In the genomic region with DNA sequence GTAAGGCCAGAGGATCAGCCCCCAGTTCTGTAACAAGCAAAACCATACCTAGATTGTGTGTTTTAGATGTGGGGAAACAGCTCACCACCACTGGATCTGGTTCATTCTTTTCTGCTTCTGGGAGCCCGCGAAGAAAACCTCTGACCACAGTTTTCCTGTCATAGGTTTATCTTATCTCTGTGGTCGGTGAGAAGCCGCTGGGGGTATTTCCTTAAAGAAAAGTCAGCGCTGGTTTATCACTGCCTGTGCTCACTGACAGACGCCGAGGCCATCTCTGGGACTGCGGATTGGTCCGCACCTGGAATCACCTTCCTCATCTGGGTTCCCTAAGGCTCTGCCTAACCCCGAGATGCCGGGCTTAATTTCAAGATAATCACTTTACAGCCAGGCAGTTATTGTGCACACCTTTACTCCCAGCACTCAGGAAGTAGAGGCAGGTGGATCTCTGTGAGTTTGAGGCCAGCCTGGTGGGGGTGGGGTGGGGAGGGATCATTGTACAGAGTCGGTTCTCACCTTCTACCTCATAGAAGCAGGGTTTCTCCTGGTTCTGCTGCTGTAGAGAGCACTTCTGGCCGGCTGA, we compare ENCODE assay signal across 13 mouse cellular contexts. TPM values are rescaled to one million over a fixed set of nuclear protein-coding genes. Genes with fewer than 3 reads are reported as not detected.
DNase-seq lines count a peak whose midpoint lies in the region; ATAC-seq lines count a peak whose summit lies in the region.
"Had no signal": no experiment of that assay in that cellular context is flagged by ENCODE, and none has a peak within 500 bp of the region (broad histone marks: within the 10 kb centered on the region; RNA-seq: fewer than 3 reads in every experiment).

No protein-coding gene starts in this region.

- ATAC-seq in common myeloid progenitor, adult 5-6 weeks (replicated peaks; ENCODE audit: low read depth, poor library complexity, severe bottlenecking), result peak; percentile 85
- ATAC-seq in megakaryocyte-erythroid progenitor cell, adult 5-6 weeks (replicated peaks; ENCODE audit: low FRiP score, low TSS enrichment, poor library complexity, severe bottlenecking), result peak; percentile 44
- ATAC-seq: hindbrain, embryonic 16.5 days; lung, postnatal 0 days had no signal

- DNase-seq in CD8-positive naive resting alpha-beta T cell, adult 2 months (ENCODE audit: low read depth in 2 of 2, low spot score in 2 of 2), result peak; percentile 42 to 51
- DNase-seq in thymus, postnatal 36 days, result peak; percentile 47 to 49
- no peak for DNase-seq in kidney, postnatal 10 days
- DNase-seq in gastrocnemius, postnatal 4 days (ENCODE audit: low spot score in 2 of 2), result no peak
- DNase-seq in frontal cortex, postnatal 14 days (ENCODE audit: low spot score in 2 of 2), result no peak
- DNase-seq: adrenal gland, adult 8-10 months; cerebellum, adult 11-12 months; heart, adult 18-20 months; right cerebral cortex, postnatal 4 days had no signal

RNA-seq across cellular contexts. Expression of a gene that starts 14.4 kb away (rescaled TPM):
- 0.09 TPM in 1 of 2 replicates, not detected in the other for total RNA-seq in common myeloid progenitor, adult 5-6 weeks (2017)
- total RNA-seq in megakaryocyte-erythroid progenitor cell, adult 5-6 weeks (2014; fragmentation: Nextera tagmentation), result not detected in 2 replicates
- total RNA-seq in megakaryocyte-erythroid progenitor cell, adult 5-6 weeks (2017), result not detected in 2 replicates
- total RNA-seq in gastrocnemius, postnatal 4 days (2021), result under 1 TPM in 1 of 2 experiments, not detected in 1; 0.05 TPM
- total RNA-seq: heart, adult 18-20 months had no signal

RNA-seq across cellular contexts. Expression of a gene that starts 20.2 kb away (rescaled TPM):
- total RNA-seq in common myeloid progenitor, adult 5-6 weeks (2017), result 46.8 and 76.1 TPM in 2 replicates
- 41.0 and 62.7 TPM in 2 replicates for total RNA-seq in megakaryocyte-erythroid progenitor cell, adult 5-6 weeks (2014; fragmentation: Nextera tagmentation)
- total RNA-seq in megakaryocyte-erythroid progenitor cell, adult 5-6 weeks (2017), result 60.5 and 91.5 TPM in 2 replicates
- total RNA-seq in gastrocnemius, postnatal 4 days (2021), result 10 to 100 TPM; 34.0 to 39.8 TPM

RNA-seq across cellular contexts. Expression of a gene that starts 47.5 kb away (rescaled TPM):
- total RNA-seq in common myeloid progenitor, adult 5-6 weeks (2017), result 4.8 and 8.4 TPM in 2 replicates
- total RNA-seq in megakaryocyte-erythroid progenitor cell, adult 5-6 weeks (2014; fragmentation: Nextera tagmentation), result 8.4 and 12.6 TPM in 2 replicates
- total RNA-seq in megakaryocyte-erythroid progenitor cell, adult 5-6 weeks (2017), result 5.6 and 8.5 TPM in 2 replicates
- total RNA-seq in gastrocnemius, postnatal 4 days (2021), result 10 to 100 TPM in 1 of 2 experiments, 1 to 10 TPM in 1; 9.1 to 11.9 TPM

RNA-seq across cellular contexts. Expression of a gene that starts 47.8 kb away (rescaled TPM):
- total RNA-seq in common myeloid progenitor, adult 5-6 weeks (2017), result not detected in 2 replicates
- 2.9 TPM in 1 of 2 replicates, not detected in the other for total RNA-seq in megakaryocyte-erythroid progenitor cell, adult 5-6 weeks (2014; fragmentation: Nextera tagmentation)
- total RNA-seq in megakaryocyte-erythroid progenitor cell, adult 5-6 weeks (2017), result not detected in 2 replicates
- total RNA-seq in gastrocnemius, postnatal 4 days (2021), result not detected
- total RNA-seq: adrenal gland, adult 8-10 months; heart, adult 18-20 months had no signal

Comparison
In these comparisons a context has a peak if more than half of its experiments do, and no peak if none do; other contexts are left out.
1. DNase-seq: peak in CD8-positive naive resting alpha-beta T cell, adult 2 months (2 of 2) and thymus, postnatal 36 days (2 of 2); none in kidney, postnatal 10 days (single experiment), gastrocnemius, postnatal 4 days (0 of 2) and frontal cortex, postnatal 14 days (0 of 2).